Mouse (Mus musculus) liver, postnatal 0 days (tissue): ENCODE measurements around the gene Zbtb48. TPM values are rescaled to one million over a fixed set of nuclear protein-coding genes. Genes with fewer than 3 reads are reported as not detected.

Experiments used
- ATAC-seq: fragments of 200-750 bp; cut with Nextera tagmentation; 2 replicates; pipeline ENCODE4 v1.8.0; 2017; ENCODE audit warnings: mild to moderate bottlenecking, moderate library complexity
- DNase-seq: peaks from one replicate; pipeline ENCODE4 v3.0.0-alpha.2; 2016
- H3K27ac ChIP-seq: fragments of 300-500 bp; sonication (generic); 2 replicates; pipeline ENCODE4 v1.5.1; 2014; ENCODE audit warnings: antibody characterized with exemption, moderate library complexity, mild to moderate bottlenecking, low read depth
- H3K27me3 ChIP-seq: fragments of 300-500 bp; sonication (generic); 2 replicates; pipeline ENCODE4 v1.6.1; 2014; ENCODE audit warnings: low read length, control low read depth, mixed read lengths; ENCODE audit not compliant: insufficient read depth
- H3K36me3 ChIP-seq: fragments of 300-500 bp; sonication (generic); replicated peaks from 2 replicates; pipeline ENCODE4 v1.6.1; 2014; ENCODE audit warnings: mild to moderate bottlenecking, control low read depth, low read length, moderate library complexity, mixed read lengths; ENCODE audit not compliant: insufficient read depth
- H3K4me1 ChIP-seq: fragments of 300-500 bp; sonication (generic); 2 replicates; pipeline ENCODE4 v1.6.1; 2014; ENCODE audit warnings: antibody characterized with exemption, mild to moderate bottlenecking, control low read depth; ENCODE audit not compliant: insufficient read depth
- H3K4me2 ChIP-seq: fragments of 300-500 bp; sonication (generic); 2 replicates; pipeline ENCODE4 v1.6.1; 2014; ENCODE audit warnings: low read depth, mild to moderate bottlenecking, low read length, moderate library complexity, mixed read lengths
- H3K4me3 ChIP-seq: fragments of 300-500 bp; sonication (generic); 2 replicates; pipeline ENCODE4 v1.5.1; 2014; ENCODE audit warnings: low read depth, low read length
- H3K9ac ChIP-seq: fragments of 300-500 bp; sonication (generic); replicated peaks from 2 replicates; pipeline ENCODE4 v1.6.1; 2014; ENCODE audit warnings: mild to moderate bottlenecking, moderate library complexity
- H3K9me3 ChIP-seq: fragments of 300-500 bp; sonication (generic); 2 replicates; pipeline ENCODE4 v1.6.1; 2016; ENCODE audit warnings: mild to moderate bottlenecking, control low read depth, low read length, mixed read lengths
- CTCF ChIP-seq: sonication (generic); IDR thresholded peaks from 2 replicates; pipeline ENCODE4 v1.5.1; 2016; ENCODE audit warnings: antibody characterized with exemption, low read depth
- EP300 ChIP-seq: IDR thresholded peaks from 2 replicates; pipeline ENCODE4 v1.6.1; 2016; ENCODE audit warnings: antibody characterized with exemption, low read depth, mild to moderate bottlenecking
- WGBS: fragments of 180-500 bp; shearing (Covaris S2); extraction: QIAGEN DNeasy Blood & Tissue Kit; methylation state at CpG from one replicate; pipeline ENCODE4 v1.1.7; 2014; ENCODE audit not compliant: insufficient replicate concordance; 5-methylcytosine and 5-hydroxymethylcytosine counted together
- polyA plus RNA-seq: library from polyadenylated mRNA; unstranded; fragments of >200 nt; fragmentation: Nextera tagmentation; extraction: Ambion mirVana; gene quantifications from 2 replicates; pipeline ENCODE4 v1.2.1, GENCODE M21; 2015

The Zbtb48 gene
- polyA plus RNA-seq, 1 experiment from 2014 or later, result 7.4 TPM

DNA sequence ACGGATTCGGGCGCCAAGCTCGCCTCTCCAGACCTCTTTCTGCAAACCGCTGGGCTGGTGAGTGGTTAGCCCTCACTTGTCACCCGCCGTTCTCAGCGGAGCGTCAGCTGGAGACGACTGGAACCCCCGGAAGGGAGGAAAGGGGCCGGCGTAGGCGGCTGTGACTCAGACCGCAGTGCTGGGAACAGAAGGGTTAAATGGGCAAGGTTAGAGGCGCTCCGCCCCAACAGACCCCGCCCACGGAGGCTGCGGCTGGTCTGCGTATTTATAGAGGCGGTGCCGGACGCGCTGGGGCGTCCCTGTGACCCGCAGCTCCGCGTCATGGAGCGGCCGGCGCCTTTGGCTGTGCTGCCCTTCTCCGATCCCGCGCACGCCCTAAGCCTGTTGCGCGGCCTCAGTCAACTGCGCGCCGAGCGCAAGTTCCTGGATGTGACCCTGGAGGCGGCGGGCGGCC is 18.8 kb downstream of the Zbtb48 start, which contains the start of gene Klhl21:
Klhl21 (plus strand) TSS at position 182 of the 454 bp plus-strand sequence.
- peaks cover 3% of the 10 kb centered on the region; the same call in 1 of the 2 replicates for H3K27me3 ChIP-seq
- DNase-seq, result peak; percentile 95
- peak within 1 kb of the TSS; percentile 95 for H3K4me2 ChIP-seq
- H3K9me3 ChIP-seq, result no peaks in the 10 kb centered on the region
- ATAC-seq, result peak; percentile 80
- under 1% methylated on average over 44 of the region's 45 CpGs for WGBS
- H3K4me1 ChIP-seq, result peaks cover 37% of the 10 kb centered on the region
- H3K9ac ChIP-seq, result peak within 1 kb of the TSS; percentile 83
- H3K36me3 ChIP-seq, result peaks cover 7% of the 10 kb centered on the region; the same call in 1 of the 2 replicates
- H3K27ac ChIP-seq, result peak within 1 kb of the TSS; percentile 96
- H3K4me3 ChIP-seq, result peak within 1 kb of the TSS; percentile 87
- TF ChIP-seq EP300 (no peak), CTCF (no peak)

DNA sequence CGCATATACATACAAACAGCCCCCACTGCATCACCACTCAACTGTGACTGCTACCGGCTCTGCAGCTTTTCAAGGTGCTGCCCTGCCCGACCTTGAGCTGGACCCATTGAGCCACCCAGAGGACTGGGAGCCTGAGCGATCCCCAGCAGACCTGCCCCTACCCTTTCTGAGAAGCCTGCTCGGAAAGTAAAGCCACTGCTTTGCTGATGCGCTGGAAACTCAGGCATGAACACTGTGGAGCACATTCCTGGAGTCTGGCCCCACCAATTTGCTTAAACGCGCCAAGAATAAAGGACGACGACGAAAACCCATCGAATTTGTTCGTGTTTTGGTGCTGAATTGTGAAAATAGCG is 19.3 kb downstream of the Zbtb48 start:
- Histone ChIP-seq H3K4me3 (peak overlapping the region; percentile 87), H3K36me3 (peaks cover 7% of the 10 kb centered on the region; the same call in 1 of the 2 replicates), H3K9ac (peak overlapping the region; percentile 83), H3K9me3 (no peaks in the 10 kb centered on the region), H3K27me3 (peaks cover 3% of the 10 kb centered on the region; the same call in 1 of the 2 replicates), H3K4me1 (peaks cover 37% of the 10 kb centered on the region), H3K27ac (peak overlapping the region; percentile 96; the same call in 1 of the 2 replicates), H3K4me2 (peak overlapping the region; percentile 95)
- TF ChIP-seq EP300, result no peak
- TF ChIP-seq CTCF, result no peak
- ATAC-seq (no peak), DNase-seq (no peak)
- 1% methylated on average over 14 of the region's 14 CpGs for WGBS

DNA sequence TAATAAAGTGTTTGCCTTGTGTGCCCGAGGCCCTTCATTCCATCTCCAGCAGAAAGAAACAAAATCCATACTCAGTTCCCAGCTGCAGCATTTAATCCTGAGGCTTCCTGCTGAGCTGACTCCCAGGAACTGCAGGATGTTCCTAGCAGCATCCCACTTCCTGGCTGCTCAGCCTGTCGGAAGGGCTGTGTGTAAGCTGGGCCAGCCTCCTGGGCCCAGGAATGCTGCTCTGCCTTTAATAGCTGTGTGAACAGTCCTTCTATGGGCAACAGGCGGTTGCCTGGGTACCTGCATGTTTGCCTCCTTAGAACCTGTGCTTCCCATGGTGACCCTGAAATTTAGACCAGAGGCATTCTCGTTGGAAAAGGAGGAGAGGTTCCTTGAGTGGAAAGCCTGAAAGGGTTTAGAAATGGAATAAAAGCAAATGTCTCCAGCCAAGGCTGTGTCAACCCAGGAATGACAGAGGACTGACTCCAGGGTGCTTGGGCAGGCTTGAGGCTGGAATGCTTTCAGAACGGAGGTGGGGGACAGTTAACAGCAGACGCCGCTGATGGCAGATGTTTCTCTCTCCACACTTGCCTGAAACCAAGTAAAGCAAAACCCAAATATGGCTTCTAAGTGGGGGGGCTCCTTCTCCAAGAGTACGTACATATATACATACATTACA is 19.9 kb downstream of the Zbtb48 start:
- ATAC-seq (no peak), DNase-seq (no peak)
- no peak for TF ChIP-seq CTCF
- TF ChIP-seq EP300, result no peak
- H3K4me3 ChIP-seq, result peak overlapping the region; percentile 87
- WGBS, result 36% methylated on average over 8 of the region's 8 CpGs
- no peaks in the 10 kb centered on the region for H3K9me3 ChIP-seq
- H3K4me1 ChIP-seq, result peaks cover 37% of the 10 kb centered on the region
- H3K36me3 ChIP-seq, result peaks cover 4% of the 10 kb centered on the region; the same call in 1 of the 2 replicates
- peak overlapping the region; percentile 83; the same call in 1 of the 2 replicates for H3K9ac ChIP-seq
- H3K27me3 ChIP-seq, result peaks cover 3% of the 10 kb centered on the region; the same call in 1 of the 2 replicates
- H3K4me2 ChIP-seq, result peak overlapping the region; percentile 95
- H3K27ac ChIP-seq, result peak overlapping the region; percentile 96; the same call in 1 of the 2 replicates

DNA sequence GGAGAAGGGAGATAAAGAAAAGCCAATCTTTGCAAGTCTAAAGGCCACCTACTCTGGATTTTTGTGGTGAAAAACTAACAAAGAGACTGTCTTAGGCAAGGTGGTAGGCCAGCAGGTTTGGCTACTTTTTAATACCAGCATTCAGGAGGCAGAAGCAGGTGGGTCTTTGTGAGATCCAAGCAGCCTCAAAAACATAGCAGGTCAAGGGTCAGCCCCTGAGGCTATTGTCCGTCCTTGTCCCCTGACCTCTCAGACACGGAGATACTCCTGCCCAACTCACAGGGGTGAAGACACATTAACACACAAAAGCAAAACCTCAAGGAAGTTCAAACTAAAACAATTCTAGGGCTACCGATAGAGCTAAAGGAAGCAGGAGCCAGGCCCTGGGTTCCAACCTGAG is 20.7 kb downstream of the Zbtb48 start:
- no peak for DNase-seq
- no peaks in the 10 kb centered on the region for H3K36me3 ChIP-seq
- peaks cover 3% of the 10 kb centered on the region; the same call in 1 of the 2 replicates for H3K27me3 ChIP-seq
- 62% methylated on average over 3 of the region's 3 CpGs for WGBS
- H3K4me2 ChIP-seq, result no peak overlapping the region
- H3K9ac ChIP-seq, result no peak overlapping the region
- no peak for TF ChIP-seq EP300
- TF ChIP-seq CTCF, result no peak
- H3K4me1 ChIP-seq, result peaks cover 33% of the 10 kb centered on the region
- ATAC-seq, result no peak
- no peaks in the 10 kb centered on the region for H3K9me3 ChIP-seq
- no peak overlapping the region for H3K27ac ChIP-seq
- H3K4me3 ChIP-seq, result no peak overlapping the region

DNA sequence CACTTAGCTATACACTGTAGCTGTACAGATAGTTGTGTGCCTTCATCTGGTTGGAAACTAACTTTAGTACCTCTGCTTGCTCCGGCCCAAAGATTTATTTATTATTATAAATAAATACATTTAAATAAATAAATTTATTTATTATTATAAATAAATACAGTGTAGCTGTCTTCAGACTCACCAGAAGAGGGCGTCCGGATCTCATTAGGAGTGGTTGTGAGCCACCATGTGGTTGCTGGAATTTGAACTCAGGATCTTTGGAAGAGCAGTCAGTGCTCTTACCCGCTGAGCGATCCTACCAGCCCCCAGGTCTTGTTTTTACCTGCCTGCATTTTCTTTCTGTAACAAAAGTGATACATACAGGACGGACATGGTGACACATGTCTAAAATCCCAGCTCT is 21.3 kb downstream of the Zbtb48 start:
- WGBS, result 72% methylated on average over 6 of the region's 6 CpGs
- TF ChIP-seq EP300 (no peak), CTCF (peak; percentile 52)
- no peak for DNase-seq

DNA sequence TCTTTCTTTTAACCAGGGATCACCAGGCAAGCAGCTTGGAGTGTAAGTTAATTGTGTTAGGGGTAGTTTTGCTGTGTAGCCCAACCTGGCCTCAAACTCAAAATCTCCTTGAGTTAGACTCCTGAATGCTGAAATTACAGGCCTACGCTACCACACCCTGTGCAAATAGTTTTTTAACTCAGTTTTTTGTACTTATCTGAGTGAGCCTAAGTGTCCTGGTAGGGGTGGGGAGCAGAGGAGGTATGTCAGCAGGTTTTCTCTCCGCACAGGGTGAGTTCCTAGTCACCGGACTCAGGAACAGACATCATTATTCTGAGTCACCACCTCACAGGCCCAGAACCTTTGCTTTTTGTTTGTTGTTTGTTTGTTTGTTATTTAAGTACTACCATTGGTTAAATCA is 25.4 kb downstream of the Zbtb48 start:
- no peak for TF ChIP-seq EP300
- TF ChIP-seq CTCF, result no peak
- Histone ChIP-seq H3K27me3 (no peaks in the 10 kb centered on the region), H3K9me3 (no peaks in the 10 kb centered on the region), H3K36me3 (no peaks in the 10 kb centered on the region), H3K4me2 (no peak overlapping the region), H3K4me3 (no peak overlapping the region), H3K9ac (no peak overlapping the region), H3K27ac (no peak overlapping the region), H3K4me1 (peaks cover 11% of the 10 kb centered on the region)
- 85% methylated on average over 3 of the region's 3 CpGs for WGBS
- DNase-seq (no peak), ATAC-seq (no peak)

More for the DNA sequence above, 21.3 kb downstream of the Zbtb48 start:
- Histone ChIP-seq H3K27ac (no peak overlapping the region), H3K4me2 (no peak overlapping the region), H3K4me3 (no peak overlapping the region), H3K36me3 (no peaks in the 10 kb centered on the region), H3K9me3 (no peaks in the 10 kb centered on the region), H3K4me1 (peaks cover 27% of the 10 kb centered on the region), H3K9ac (no peak overlapping the region), H3K27me3 (peaks cover 3% of the 10 kb centered on the region; the same call in 1 of the 2 replicates)
- no peak for ATAC-seq
